ENCODE assay signal across 13 mouse cellular contexts in genomic region chr4:151444665-151445064, GRCm38 (mm10).
"Had no signal": no experiment of that assay in that cellular context is flagged by ENCODE, and none has a peak within 500 bp of the region (broad histone marks: within the 10 kb centered on the region; RNA-seq: fewer than 3 reads in every experiment).

No protein-coding gene starts in this region.

- H3K27ac ChIP-seq: limb, embryonic 15.5 days; liver, embryonic 13.5 days; lung, embryonic 15.5 days; midbrain, embryonic 12.5 days; stomach, embryonic 15.5 days had no signal

- H3K9me3 ChIP-seq: lung, embryonic 15.5 days; stomach, embryonic 15.5 days had no signal

- ATAC-seq: inflammation-experienced regulatory T-cells, adult 6 months; intestine, postnatal 0 days; liver, postnatal 0 days; midbrain, embryonic 16.5 days had no signal

- H3K4me1 ChIP-seq: limb, embryonic 15.5 days; liver, embryonic 13.5 days; lung, embryonic 15.5 days; stomach, embryonic 15.5 days had no signal

- H3K36me3 ChIP-seq: limb, embryonic 15.5 days; liver, embryonic 13.5 days; lung, embryonic 15.5 days; midbrain, embryonic 12.5 days; stomach, embryonic 15.5 days had no signal

- H3K27me3 ChIP-seq: liver, embryonic 13.5 days; lung, embryonic 15.5 days; stomach, embryonic 15.5 days had no signal

- H3K4me3 ChIP-seq: limb, embryonic 15.5 days; liver, embryonic 13.5 days; lung, embryonic 15.5 days; midbrain, embryonic 12.5 days; stomach, embryonic 15.5 days had no signal

- H3K9ac ChIP-seq: limb, embryonic 15.5 days; liver, embryonic 13.5 days; liver, postnatal 0 days; lung, embryonic 15.5 days; midbrain, embryonic 12.5 days; stomach, embryonic 15.5 days had no signal

- H3K4me2 ChIP-seq: limb, embryonic 15.5 days; liver, embryonic 13.5 days; lung, embryonic 15.5 days; midbrain, embryonic 12.5 days; stomach, embryonic 15.5 days had no signal

- DNase-seq: layer of hippocampus, adult 9-11 months; layer of hippocampus, postnatal 36 days; liver, embryonic 13.5 days; liver, postnatal 0 days; right cerebral cortex, postnatal 14 days; thymus, postnatal 36 days had no signal
